Mouse (Mus musculus): ENCODE data around the gene Ap5s1. TPM values are rescaled to one million over a fixed set of nuclear protein-coding genes. Genes with fewer than 3 reads are reported as not detected.

Gene Ap5s1
- total RNA-seq, 2 experiments from 2014 or later = 21.7 to 28.7 TPM

DNA sequence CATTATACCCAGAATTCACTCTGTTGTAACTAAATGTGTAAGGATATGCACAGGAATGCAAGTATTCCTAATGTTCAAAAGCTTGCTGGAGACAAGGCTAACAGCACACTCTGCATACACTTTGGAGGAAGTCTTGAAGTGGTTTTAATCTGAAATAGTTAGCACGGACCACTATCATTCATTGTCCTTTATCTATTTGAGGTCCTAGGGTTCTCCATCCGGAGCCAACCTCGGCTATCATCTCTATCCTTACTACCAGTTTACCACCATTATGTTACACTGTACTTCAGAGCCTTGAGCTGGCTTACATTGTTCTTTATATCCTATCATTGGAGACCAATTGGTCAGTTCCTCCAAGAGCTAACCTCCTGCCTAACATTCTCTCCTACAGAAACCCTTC, 20.4 kb downstream of the Ap5s1 start:
- no peak for TF ChIP-seq CTCF (IDR thresholded peaks at IDR 0.05)
- intact Hi-C loops (cut with DNase I) = no loop called here
- no peak for DNase-seq (ENCODE audit: extremely low spot score in 1 of 2, low spot score in 2 of 2)
- H3K27ac ChIP-seq = no peak overlapping the region
- H3K4me3 ChIP-seq = no peak overlapping the region

DNA sequence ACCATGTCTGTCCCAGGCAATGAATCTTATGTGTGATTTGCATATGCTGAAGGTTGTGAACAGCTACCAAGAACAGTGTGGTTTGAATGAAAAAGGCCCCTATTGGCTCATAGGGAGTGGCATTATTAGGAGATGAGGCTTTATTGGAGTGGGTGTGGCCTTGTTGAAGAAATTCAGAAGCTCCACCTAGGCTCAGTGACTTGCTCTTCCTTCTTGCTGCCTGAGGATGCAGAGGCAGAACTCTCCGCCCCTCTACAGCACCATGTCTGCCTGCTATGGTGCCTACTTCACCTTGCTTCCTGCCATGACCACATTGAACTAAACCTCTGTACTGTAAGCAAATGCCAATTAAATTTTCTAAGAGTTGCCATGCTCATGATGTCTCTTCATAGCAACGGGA, 25.7 kb downstream of the Ap5s1 start:
- H3K27ac ChIP-seq = no peak overlapping the region
- intact Hi-C loops (cut with DNase I) = loop anchor here (2.0 kb wide), 1 partner anchor 30 kb away; the partner anchor contains the start of gene Pank2

DNA sequence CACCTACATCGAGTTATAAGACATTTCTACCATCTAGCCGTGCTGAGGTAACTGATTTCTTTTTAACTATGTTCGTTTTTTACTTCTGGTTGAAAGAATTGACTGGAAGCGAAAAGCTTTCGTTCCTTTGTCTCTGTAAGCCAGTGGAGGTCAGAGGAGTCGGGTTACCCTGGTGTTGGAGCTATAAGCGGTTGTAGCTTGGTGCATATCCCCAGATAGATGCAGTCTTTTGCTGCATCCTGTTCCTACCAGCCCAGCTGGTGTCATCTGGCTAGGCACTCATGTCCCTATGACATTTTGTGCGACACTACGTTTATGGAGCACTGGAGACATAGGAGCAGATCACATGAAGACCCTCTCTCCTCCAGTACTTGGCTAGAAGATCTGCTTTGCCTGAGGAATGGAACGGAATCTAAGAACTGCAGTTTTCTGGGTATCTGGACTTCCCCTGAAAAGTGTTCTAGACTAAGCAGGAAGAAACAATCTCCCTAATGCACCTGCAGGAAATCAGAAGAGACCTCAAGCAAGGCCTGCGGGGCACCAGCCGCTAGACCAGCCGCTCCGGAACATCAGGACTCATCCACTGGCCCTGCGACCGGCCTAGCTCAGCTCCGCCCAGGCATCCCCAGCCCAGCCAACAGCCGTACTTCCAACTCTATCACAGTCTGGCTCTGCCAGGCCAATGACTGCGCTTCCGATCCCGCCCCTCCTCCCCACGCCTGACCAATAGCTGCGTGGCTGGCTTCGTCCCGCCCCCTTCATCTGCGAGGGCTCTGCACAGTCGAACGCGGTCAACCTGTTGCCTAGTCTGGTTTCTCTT, 26.6 kb downstream of the Ap5s1 start, which contains the start of gene Mavs:
Gene Mavs (plus strand): TSS at position 757 of the 820 bp plus-strand sequence.
- intact Hi-C loops (cut with DNase I) = loop anchor here (1.0 to 2.0 kb wide), 2 partner anchors 23 to 29 kb away; partner anchors contain the start of gene Pank2

More for the DNA sequence above, 25.7 kb downstream of the Ap5s1 start:
- no peak for TF ChIP-seq CTCF (IDR thresholded peaks at IDR 0.05)
- no peak overlapping the region for H3K4me3 ChIP-seq
- no peak for DNase-seq (ENCODE audit: extremely low spot score in 1 of 2, low spot score in 2 of 2)

DNA sequence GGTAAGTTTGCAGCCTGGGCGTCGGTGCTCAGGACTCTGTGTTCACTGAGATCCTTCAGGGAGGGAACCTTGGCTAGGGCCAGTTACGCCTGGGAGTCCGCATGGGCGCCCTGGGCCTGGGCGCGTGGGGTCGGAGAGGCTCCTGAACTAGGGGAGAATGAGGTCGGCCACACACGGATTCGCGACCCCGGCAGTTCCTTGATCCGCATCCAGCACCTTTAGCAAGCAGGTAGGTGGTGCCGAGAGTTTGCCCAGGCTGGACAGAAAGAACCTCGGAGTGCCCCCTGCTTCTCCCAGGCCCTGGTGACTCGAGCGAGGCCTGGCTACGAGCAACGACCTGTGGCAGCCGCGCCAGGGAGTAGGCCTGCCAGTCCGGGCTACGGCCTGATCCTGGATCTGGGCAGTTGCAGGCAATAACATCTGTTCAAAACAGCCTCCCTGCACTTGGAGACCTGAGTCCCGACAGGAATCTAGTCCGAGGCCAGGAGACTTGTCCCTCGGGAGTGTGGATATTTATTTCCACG, 27.3 kb downstream of the Ap5s1 start:
- H3K27ac ChIP-seq = 0 out of 2 replicates have a peak overlapping the region, but pooled peaks have one; percentile 5
- TF ChIP-seq CTCF (IDR thresholded peaks at IDR 0.05) = no peak
- DNase-seq (ENCODE audit: extremely low spot score in 1 of 2, low spot score in 2 of 2) = no peak
- peak overlapping the region; percentile 54 for H3K4me3 ChIP-seq
- intact Hi-C loops (cut with DNase I) = no loop called here

More for the DNA sequence above, 26.6 kb downstream of the Ap5s1 start, which contains the start of gene Mavs:
- DNase-seq (ENCODE audit: extremely low spot score in 1 of 2, low spot score in 2 of 2) = peak; percentile 88 to 91
- H3K27ac ChIP-seq = peak within 1 kb of the TSS; percentile 81
- H3K4me3 ChIP-seq = peak within 1 kb of the TSS; percentile 54
- TF ChIP-seq CTCF (IDR thresholded peaks at IDR 0.05) = no peak

DNA sequence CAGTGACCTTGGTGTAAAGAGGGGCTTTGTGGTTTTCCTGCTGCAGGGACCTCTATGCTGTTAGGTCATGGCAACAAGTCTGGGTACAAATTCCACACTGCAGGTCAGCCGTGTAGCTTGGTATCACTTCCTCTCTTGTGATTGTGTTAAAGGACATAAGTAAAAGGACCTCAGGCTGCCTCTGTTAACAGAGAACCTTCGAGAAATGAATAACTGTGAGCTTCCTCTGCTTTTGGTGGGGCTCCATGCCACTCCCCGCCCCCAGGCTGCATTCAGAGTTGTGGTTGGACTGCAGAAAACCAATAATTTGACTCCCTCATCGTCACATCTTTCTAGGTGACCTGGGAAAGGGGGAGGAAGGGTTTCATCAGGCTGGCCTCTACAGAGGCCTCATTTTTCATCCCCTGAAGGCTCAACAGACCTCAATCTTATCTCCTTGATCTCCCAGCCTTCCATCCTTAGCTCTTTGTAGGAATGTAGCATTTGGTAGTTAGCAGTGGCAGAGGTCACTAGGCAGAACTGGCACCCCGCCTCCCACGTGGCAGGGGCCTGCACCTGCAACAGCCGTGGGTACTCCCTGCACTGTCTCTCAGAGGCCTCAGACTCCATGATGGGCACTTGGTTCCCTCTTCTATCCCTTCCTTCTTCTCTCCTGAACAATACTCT, 28.2 kb downstream of the Ap5s1 start:
- Histone ChIP-seq H3K27ac (no peak overlapping the region), H3K4me3 (no peak overlapping the region)
- no peak for TF ChIP-seq CTCF (IDR thresholded peaks at IDR 0.05)
- DNase-seq (ENCODE audit: extremely low spot score in 1 of 2, low spot score in 2 of 2) = no peak
- intact Hi-C loops (cut with DNase I) = no loop called here

DNA sequence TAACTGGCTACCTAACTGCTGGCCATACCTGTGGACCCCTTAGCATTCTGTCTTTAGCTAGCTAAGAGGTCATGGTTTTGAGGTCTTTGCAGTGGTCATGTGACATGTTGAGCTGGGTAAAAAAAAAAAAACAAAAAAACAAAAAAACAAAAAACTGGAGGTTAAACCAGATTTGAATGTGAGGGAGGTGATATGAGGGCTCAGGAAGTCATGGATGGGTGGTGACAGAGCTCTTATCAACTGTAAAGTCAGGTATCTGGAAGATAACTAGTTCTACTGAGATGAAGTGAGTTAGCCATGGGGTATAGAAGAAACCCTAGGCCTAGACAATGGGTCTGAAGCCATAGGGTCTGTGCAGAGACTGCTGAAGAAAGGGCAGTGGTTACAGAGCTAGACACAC, 35.3 kb downstream of the Ap5s1 start:
- Histone ChIP-seq H3K4me3 (no peak overlapping the region), H3K27ac (no peak overlapping the region)
- no peak for DNase-seq (ENCODE audit: extremely low spot score in 1 of 2, low spot score in 2 of 2)
- TF ChIP-seq CTCF (IDR thresholded peaks at IDR 0.05) = no peak
- intact Hi-C loops (cut with DNase I) = no loop called here

DNA sequence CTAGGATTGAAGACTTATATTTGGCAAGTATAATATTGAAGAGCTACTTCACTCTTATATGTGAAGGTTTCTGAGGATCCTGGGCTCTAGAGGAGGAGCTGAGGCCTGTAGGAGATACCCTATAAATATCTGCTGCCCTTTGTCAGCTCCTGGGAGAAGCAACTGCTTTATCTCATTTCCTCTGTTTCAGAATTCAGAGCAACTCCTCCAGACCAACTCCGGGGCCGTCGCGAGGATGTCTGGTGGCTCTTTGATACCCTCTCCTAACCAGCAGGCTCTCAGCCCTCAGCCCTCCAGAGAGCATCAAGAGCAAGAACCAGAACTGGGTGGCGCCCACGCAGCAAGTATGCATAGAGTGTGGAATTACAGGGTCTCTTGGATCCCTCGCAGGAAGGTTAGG, 36.1 kb downstream of the Ap5s1 start:
- DNase-seq (ENCODE audit: extremely low spot score in 1 of 2, low spot score in 2 of 2) = no peak
- intact Hi-C loops (cut with DNase I) = no loop called here
- H3K27ac ChIP-seq = no peak overlapping the region
- no peak for TF ChIP-seq CTCF (IDR thresholded peaks at IDR 0.05)
- no peak overlapping the region for H3K4me3 ChIP-seq

DNA sequence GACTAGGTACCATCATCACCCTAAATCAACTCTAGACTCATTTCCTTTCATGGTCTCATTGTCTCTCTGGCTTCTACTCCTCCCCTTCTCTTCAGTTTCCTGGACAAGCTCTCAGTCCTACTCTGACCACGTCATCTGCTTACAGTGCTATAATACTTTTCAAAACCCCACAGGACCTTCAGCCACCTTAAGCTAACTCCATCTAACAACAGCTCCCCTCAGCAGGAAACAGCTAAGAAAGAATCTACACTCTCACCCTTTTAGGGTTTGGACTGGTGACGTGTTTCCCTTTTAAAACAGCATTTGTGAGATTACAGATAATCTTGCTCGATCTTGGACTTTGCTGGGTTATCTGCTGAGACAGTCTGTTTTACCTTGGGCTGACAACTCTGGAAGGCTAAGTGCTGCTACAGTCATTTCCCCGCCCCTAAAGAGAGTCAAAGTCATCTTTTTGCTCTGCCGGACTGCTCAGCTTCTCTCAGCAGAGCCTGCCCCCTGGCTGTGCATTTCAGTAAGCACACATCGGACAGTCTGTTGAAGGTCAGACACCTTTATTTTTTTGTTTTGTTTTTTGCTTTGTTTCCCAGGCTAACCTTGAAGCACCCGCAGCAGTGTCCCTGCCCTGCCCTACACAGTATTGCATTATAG, 46.9 kb downstream of the Ap5s1 start:
- no peak overlapping the region for H3K4me3 ChIP-seq
- peak; percentile 20 to 23 for DNase-seq (ENCODE audit: extremely low spot score in 1 of 2, low spot score in 2 of 2)
- H3K27ac ChIP-seq = no peak overlapping the region
- TF ChIP-seq CTCF (IDR thresholded peaks at IDR 0.05) = peak; percentile 64
- intact Hi-C loops (cut with DNase I) = loop anchor here (5.0 kb wide), 3 partner anchors 37 to 197 kb away; no protein-coding TSS in a partner anchor

DNA sequence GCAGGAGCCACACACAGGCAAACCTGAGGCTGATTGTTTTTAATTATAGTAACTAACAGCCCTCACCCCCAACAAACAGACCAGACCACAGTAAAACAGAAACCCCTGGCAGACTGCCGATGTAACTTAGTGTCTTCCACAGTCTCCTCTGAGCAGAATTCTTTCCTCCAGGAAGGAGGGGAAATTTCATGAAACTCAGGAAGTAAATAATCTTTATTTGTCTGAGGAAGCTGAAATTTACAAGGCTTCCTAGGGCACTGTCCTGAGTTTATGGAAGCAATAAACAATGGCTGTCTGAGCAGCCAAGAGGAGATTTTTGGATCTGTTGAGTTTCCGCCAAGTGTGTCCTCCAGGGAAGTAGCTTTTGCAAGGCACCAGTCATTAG, 47.4 kb downstream of the Ap5s1 start:
- intact Hi-C loops (cut with DNase I) = loop anchor here (5.0 kb wide), 3 partner anchors 37 to 197 kb away; no protein-coding TSS in a partner anchor
- Histone ChIP-seq H3K4me3 (no peak overlapping the region), H3K27ac (no peak overlapping the region)
- TF ChIP-seq CTCF (IDR thresholded peaks at IDR 0.05) = no peak
- no peak for DNase-seq (ENCODE audit: extremely low spot score in 1 of 2, low spot score in 2 of 2)

DNA sequence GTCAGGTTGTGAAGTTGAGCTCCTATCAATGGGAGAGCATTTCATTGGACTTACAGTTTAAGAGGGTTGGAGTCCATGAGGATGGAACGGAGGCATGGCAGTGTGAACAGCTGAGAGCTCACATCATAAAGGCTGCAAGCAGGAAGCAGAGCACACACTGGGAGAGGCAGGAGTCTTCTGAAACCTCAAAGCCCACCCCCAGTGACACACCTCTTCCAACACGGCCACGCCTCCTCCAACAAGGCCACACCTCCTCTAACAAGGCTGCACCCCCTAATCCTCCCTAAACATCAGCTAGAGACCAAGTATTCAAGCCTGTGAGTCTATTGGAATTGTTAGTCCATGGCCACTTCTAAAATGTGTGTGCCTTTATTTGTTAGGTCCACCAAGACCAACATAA, 48.9 kb downstream of the Ap5s1 start:
- intact Hi-C loops (cut with DNase I) = no loop called here
- TF ChIP-seq CTCF (IDR thresholded peaks at IDR 0.05) = no peak
- Histone ChIP-seq H3K27ac (no peak overlapping the region), H3K4me3 (no peak overlapping the region)
- DNase-seq (ENCODE audit: extremely low spot score in 1 of 2, low spot score in 2 of 2) = no peak

DNA sequence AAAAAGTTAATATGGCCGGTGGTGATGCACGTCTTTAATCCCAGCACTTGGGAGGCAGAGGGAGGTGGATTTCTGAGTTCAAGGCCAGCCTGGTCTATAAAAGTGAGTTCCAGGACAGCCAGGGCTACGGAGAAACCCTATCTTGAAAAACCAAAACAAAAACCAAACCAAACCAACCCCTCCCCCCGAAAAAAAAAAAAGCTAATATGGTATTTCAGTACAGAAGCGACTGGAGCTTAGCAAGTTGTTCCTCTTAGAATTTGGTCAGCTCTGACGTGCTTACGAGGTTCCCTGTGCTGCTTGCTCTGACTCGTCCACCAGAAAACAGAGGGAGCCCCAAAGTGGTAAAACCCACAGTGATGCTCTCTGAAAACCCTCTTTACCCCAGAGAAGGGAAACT, 51.8 kb downstream of the Ap5s1 start:
- H3K27ac ChIP-seq = no peak overlapping the region
- no peak for TF ChIP-seq CTCF (IDR thresholded peaks at IDR 0.05)
- no peak overlapping the region for H3K4me3 ChIP-seq
- no peak for DNase-seq (ENCODE audit: extremely low spot score in 1 of 2, low spot score in 2 of 2)
- intact Hi-C loops (cut with DNase I) = no loop called here

Measured in left cerebral cortex, adult 2 months (tissue).